Mouse (Mus musculus): ENCODE results near the gene Tmem168.

DNA sequence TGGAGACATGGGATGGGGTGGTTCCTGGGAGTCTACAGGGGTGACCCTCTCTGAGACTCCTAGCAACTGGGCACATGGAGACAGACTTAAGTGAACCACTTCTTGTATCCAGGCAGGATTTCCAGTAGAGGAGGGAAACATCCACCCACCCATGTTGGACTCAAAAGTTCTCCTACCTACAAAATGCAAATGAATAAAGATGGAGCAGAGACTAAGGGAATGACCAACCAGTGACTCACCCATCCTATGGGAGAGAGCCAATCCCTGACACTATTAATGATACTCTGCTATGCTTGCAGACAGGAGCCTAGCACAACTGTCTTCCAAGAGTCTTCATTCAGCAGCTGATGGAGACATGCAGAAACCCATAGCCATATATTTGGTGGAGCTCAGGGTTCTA is 40.4 kb upstream of the Tmem168 start:
- TF ChIP-seq CTCF (IDR thresholded peaks at IDR 0.05; ENCODE audit: control insufficient read depth, insufficient read depth, low read length) (no peak), POLR2A (IDR thresholded peaks at IDR 0.05; ENCODE audit: borderline replicate concordance, control insufficient read depth, low read depth, low read length) (no peak)

Data from bone marrow, adult 2 months (tissue).